Mouse (Mus musculus) C2C12 (cell line): ENCODE results near the gene Gemin5.

ENCODE experiments used
- CEBPB ChIP-seq: IDR thresholded peaks from one replicate; pipeline ENCODE4 v1.6.1; 2011; ENCODE audit warnings: low read depth, mild to moderate bottlenecking, control low read depth, moderate library complexity
- CTCF ChIP-seq: IDR thresholded peaks from one replicate; pipeline ENCODE4 v1.5.1; 2011; ENCODE audit not compliant: control insufficient read depth, insufficient read depth, insufficient read length
- MYOG ChIP-seq: IDR thresholded peaks from one replicate; pipeline ENCODE4 v1.6.1; 2011; ENCODE audit not compliant: control insufficient read depth, insufficient read length; ENCODE audit errors: extremely low read depth

DNA sequence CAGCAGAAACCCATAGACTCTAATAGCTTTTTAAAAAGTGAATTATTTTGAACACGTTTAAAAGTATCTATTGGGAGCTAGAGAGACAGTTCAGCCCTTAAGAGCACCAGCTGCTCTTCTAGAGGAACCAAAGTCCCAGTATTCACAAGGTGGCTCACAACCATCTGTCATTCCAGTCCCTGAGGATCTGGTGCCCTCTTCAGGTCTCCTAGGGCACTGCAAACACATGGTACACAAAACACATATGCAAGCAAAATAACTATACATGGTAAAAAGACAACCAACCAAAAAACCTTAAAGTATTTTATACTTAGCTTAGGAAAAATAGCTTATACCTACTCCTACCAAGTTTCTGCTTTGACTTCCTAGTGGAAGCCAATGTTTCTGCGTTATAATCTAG lies 3.3 kb downstream of the Gemin5 start:
- TF ChIP-seq CTCF (no peak), CEBPB (no peak), MYOG (no peak)
